20 mouse cellular contexts compared by ENCODE assay signal in genomic region chr2:103037831-103038230, GRCm38 (mm10). TPM values are rescaled to one million over a fixed set of nuclear protein-coding genes. Genes with fewer than 3 reads are reported as not detected.
DNase-seq lines count a peak whose midpoint lies in the region.
"Had no signal": no experiment of that assay in that cellular context is flagged by ENCODE, and none has a peak within 500 bp of the region (broad histone marks: within the 10 kb centered on the region; RNA-seq: fewer than 3 reads in every experiment).

No protein-coding gene starts in this region.

- peak; percentile 9 to 21 for DNase-seq in kidney, adult 8-10 months
- DNase-seq in kidney, postnatal 10 days, result no peak
- peak; percentile 57 for DNase-seq in lung, postnatal 25 days (ENCODE audit: low spot score)
- no peak for DNase-seq in lung, postnatal 14 days
- peak; percentile 37 for DNase-seq in Muller cell, postnatal 12 days (ENCODE audit: inconsistent ontology term)
- DNase-seq in left cerebral cortex, postnatal 4 days, result no peak
- DNase-seq in frontal cortex, postnatal 10 days (ENCODE audit: low spot score in 2 of 2), result no peak
- DNase-seq: adrenal gland, adult 8-10 months; adrenal gland, postnatal 25 days; B cell, adult 2 months; cerebellum, adult 11-12 months; cerebellum, adult 8-10 months; cerebellum, postnatal 10 days; cerebellum, postnatal 36 days; embryo, embryonic 11 days; gastrocnemius, postnatal 10 days; gastrocnemius, postnatal 36 days; heart, adult 2 months; heart, postnatal 14 days; heart, postnatal 4 days had no signal

- intact Hi-C loops in left cerebral cortex, postnatal 4 days (cut with DNase I), result no loop called here

RNA-seq across cellular contexts. Expression of gene Pdhx, which starts 35.5 kb away (rescaled TPM):
- 10 to 100 TPM; 55.4 to 56.6 TPM for total RNA-seq in left cerebral cortex, postnatal 4 days (2021)

RNA-seq across cellular contexts. Expression of gene Apip, which starts 35.6 kb away (rescaled TPM):
- 10 to 100 TPM; 28.4 to 29.9 TPM for total RNA-seq in left cerebral cortex, postnatal 4 days (2021)

Comparison
In these comparisons a context has a peak if more than half of its experiments do, and no peak if none do; other contexts are left out.
1. DNase-seq: peak in kidney, adult 8-10 months (2 of 2), lung, postnatal 25 days (single experiment) and Muller cell, postnatal 12 days (single experiment); none in kidney, postnatal 10 days (single experiment), lung, postnatal 14 days (single experiment), left cerebral cortex, postnatal 4 days (single experiment) and frontal cortex, postnatal 10 days (0 of 2).